Mouse (Mus musculus): ENCODE measurements at regions not wholly inside any gene's neighbourhood (a gene's known extent, or its start where the extent isn't known, plus 50 kb on each side); places are given as distances from the start of the nearest gene placed in this dataset.

GRCm38 (mm10) chr5:148662281-148662741 lies 109.7 kb upstream of the Ubl3 start:
- CTCF ChIA-PET, result interaction anchor here in 1 of 4 experiments (0.6 kb wide), 1 partner anchor 234 kb away, joined by 9 read pairs; no protein-coding TSS in a partner anchor
- POLR2A ChIA-PET, result interaction anchor here in 2 of 4 experiments (0.5 to 0.6 kb wide), 4 partner anchors 55 to 1146 kb away, joined by 3 to 5 read pairs (median 4); no protein-coding TSS in a partner anchor

- ChIA-PET CTCF (interaction anchor here in 2 of 4 experiments (0.6 to 1.0 kb wide), 2 partner anchors 24 to 31 kb away, joined by 3 read pairs; no protein-coding TSS in a partner anchor), POLR2A (interaction anchor here in 1 of 4 experiments (0.7 kb wide), 1 partner anchor 68 kb away, joined by 3 read pairs; no protein-coding TSS in a partner anchor)
Observed at GRCm38 (mm10) chr5:148661120-148661519, 108.5 kb upstream of the Ubl3 start.

- ChIA-PET POLR2A (interaction anchor here in 1 of 4 experiments (0.6 kb wide), 1 partner anchor 250 kb away, joined by 5 read pairs; no protein-coding TSS in a partner anchor), CTCF (no interaction called here)
Observed at GRCm38 (mm10) chr5:148657936-148658640, 105.5 kb upstream of the Ubl3 start.

- ChIA-PET POLR2A (interaction anchor here in 2 of 4 experiments (1.3 to 1.5 kb wide), 2 partner anchors 11 to 94 kb away, joined by 4 read pairs; no protein-coding TSS in a partner anchor), CTCF (no interaction called here)
Observed at GRCm38 (mm10) chr5:148652525-148653243, 100.1 kb upstream of the Ubl3 start.

GRCm38 (mm10) chr5:148651736-148652135 lies 99.1 kb upstream of the Ubl3 start:
- ChIA-PET CTCF (interaction anchor here in 1 of 4 experiments (1.2 kb wide), 1 partner anchor 31 kb away, joined by 3 read pairs; no protein-coding TSS in a partner anchor), POLR2A (interaction anchor here in 3 of 4 experiments (0.6 to 1.5 kb wide), 7 partner anchors 10 to 476 kb away, joined by 3 to 4 read pairs (median 4); no protein-coding TSS in a partner anchor)

GRCm38 (mm10) chr5:148649573-148649972 lies 97.0 kb upstream of the Ubl3 start:
- CTCF ChIA-PET, result interaction anchor here in 1 of 4 experiments (1.0 kb wide), 1 partner anchor 15 kb away, joined by 4 read pairs; no protein-coding TSS in a partner anchor
- POLR2A ChIA-PET, result interaction anchor here in 2 of 4 experiments (0.5 to 1.1 kb wide), 2 partner anchors 81 to 103 kb away, joined by 3 to 7 read pairs; no protein-coding TSS in a partner anchor

GRCm38 (mm10) chr5:148649123-148649522 lies 96.5 kb upstream of the Ubl3 start:
- ChIA-PET POLR2A (interaction anchor here (0.6 to 1.3 kb wide), 6 partner anchors 53 to 766 kb away, joined by 3 to 6 read pairs (median 3); no protein-coding TSS in a partner anchor), CTCF (interaction anchor here in 1 of 4 experiments (0.8 to 1.0 kb wide), 2 partner anchors 15 to 144 kb away, joined by 3 to 4 read pairs; no protein-coding TSS in a partner anchor)

- ChIA-PET POLR2A (interaction anchor here in 1 of 4 experiments (0.7 to 1.8 kb wide), 3 partner anchors 15 to 128 kb away, joined by 3 to 4 read pairs (median 3); no protein-coding TSS in a partner anchor), CTCF (interaction anchor here in 1 of 4 experiments (0.6 kb wide), 1 partner anchor 1181 kb away, joined by 3 read pairs; no protein-coding TSS in a partner anchor)
Observed at GRCm38 (mm10) chr5:148647644-148648043, 95.1 kb upstream of the Ubl3 start.

GRCm38 (mm10) chr5:148645772-148646171 lies 93.2 kb upstream of the Ubl3 start:
- ChIA-PET CTCF (interaction anchor here in 2 of 4 experiments (0.6 kb wide), 2 partner anchors 11 to 171 kb away, joined by 3 to 5 read pairs; no protein-coding TSS in a partner anchor), POLR2A (interaction anchor here in 1 of 4 experiments (1.1 kb wide), 1 partner anchor 92 kb away, joined by 3 read pairs; no protein-coding TSS in a partner anchor)

- POLR2A ChIA-PET, result interaction anchor here in 1 of 4 experiments (1.0 kb wide), 1 partner anchor 313 kb away, joined by 3 read pairs; no protein-coding TSS in a partner anchor
- CTCF ChIA-PET, result interaction anchor here in 1 of 4 experiments (0.7 kb wide), 1 partner anchor 281 kb away, joined by 3 read pairs; no protein-coding TSS in a partner anchor
Observed at GRCm38 (mm10) chr5:148645191-148645681, 92.6 kb upstream of the Ubl3 start.

GRCm38 (mm10) chr5:148644345-148644744 lies 91.8 kb upstream of the Ubl3 start:
- CTCF ChIA-PET, result interaction anchor here in 2 of 4 experiments (0.6 kb wide), 2 partner anchors 377 to 421 kb away, joined by 3 read pairs; no protein-coding TSS in a partner anchor
- POLR2A ChIA-PET, result interaction anchor here in 2 of 4 experiments (1.0 to 1.4 kb wide), 2 partner anchors 58 to 312 kb away, joined by 3 read pairs; no protein-coding TSS in a partner anchor

GRCm38 (mm10) chr5:148641652-148642395 lies 89.2 kb upstream of the Ubl3 start:
- CTCF ChIA-PET, result no interaction called here
- POLR2A ChIA-PET, result interaction anchor here in 1 of 4 experiments (0.8 kb wide), 1 partner anchor 10 kb away, joined by 3 read pairs; no protein-coding TSS in a partner anchor

- POLR2A ChIA-PET, result no interaction called here
- CTCF ChIA-PET, result no interaction called here
Observed at GRCm38 (mm10) chr5:148640523-148640922, 87.9 kb upstream of the Ubl3 start.

- CTCF ChIA-PET, result interaction anchor here in 1 of 4 experiments (0.6 kb wide), 2 partner anchors 11 to 43 kb away, joined by 5 to 19 read pairs; no protein-coding TSS in a partner anchor
- POLR2A ChIA-PET, result interaction anchor here in 1 of 4 experiments (1.0 to 1.1 kb wide), 2 partner anchors 14 to 30 kb away, joined by 4 read pairs; no protein-coding TSS in a partner anchor
Observed at GRCm38 (mm10) chr5:148634919-148635356, 82.3 kb upstream of the Ubl3 start.

GRCm38 (mm10) chr5:148633999-148634398 lies 81.4 kb upstream of the Ubl3 start:
- ChIA-PET POLR2A (interaction anchor here in 1 of 4 experiments (1.1 kb wide), 2 partner anchors 13 to 18 kb away, joined by 3 to 4 read pairs; no protein-coding TSS in a partner anchor), CTCF (no interaction called here)

- ChIA-PET POLR2A (interaction anchor here in 2 of 4 experiments (1.1 to 1.5 kb wide), 3 partner anchors 14 to 18 kb away, joined by 3 read pairs; no protein-coding TSS in a partner anchor), CTCF (interaction anchor here in 1 of 4 experiments (0.7 kb wide), 1 partner anchor 1668 kb away, joined by 4 read pairs; no protein-coding TSS in a partner anchor)
Observed at GRCm38 (mm10) chr5:148633331-148633730, 80.7 kb upstream of the Ubl3 start.

Data from embryonic stem cell, embryonic (primary cell).